23 mouse cellular contexts compared by ENCODE assay signal in the genomic region with DNA sequence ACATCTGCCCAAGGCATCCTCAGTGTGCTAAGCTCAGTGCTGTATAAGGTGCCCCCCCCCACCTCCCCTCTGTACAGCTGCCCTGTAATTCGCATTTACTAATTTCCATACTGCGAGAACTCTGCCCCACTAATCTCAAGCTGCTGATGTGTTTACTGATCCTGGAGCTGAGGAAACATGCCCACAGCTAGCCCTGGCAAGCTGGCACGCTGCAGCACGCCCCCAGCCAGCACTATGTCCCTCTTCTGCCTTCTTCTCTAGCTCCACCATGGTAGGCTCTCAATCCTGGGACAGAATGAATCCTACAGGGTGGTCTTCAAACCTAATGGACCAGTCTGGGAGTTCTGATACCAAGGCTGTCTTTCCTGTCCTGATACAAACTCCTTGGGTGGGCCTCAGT.
DNase-seq lines count a peak whose midpoint lies in the region; TF ChIP-seq lines count a peak whose summit lies in the region.
"Had no signal": no experiment of that assay in that cellular context is flagged by ENCODE, and none has a peak within 500 bp of the region (broad histone marks: within the 10 kb centered on the region; RNA-seq: fewer than 3 reads in every experiment).

No protein-coding gene starts in this region.

- DNase-seq in layer of hippocampus, adult 2 months (ENCODE audit: low spot score in 2 of 2): no peak
- DNase-seq in layer of hippocampus, adult 8-10 months (ENCODE audit: low spot score in 2 of 2): no peak
- peak; percentile 49 to 55 for DNase-seq in urinary bladder, adult 18-20 months (ENCODE audit: low spot score in 2 of 2)
- DNase-seq in urinary bladder, postnatal 4 days (ENCODE audit: low spot score in 2 of 2): no peak
- peak; percentile 15 for DNase-seq in urinary bladder, postnatal 25 days (ENCODE audit: low spot score)
- DNase-seq in heart, postnatal 14 days: no peak
- no peak for DNase-seq in neural tube, embryonic 10.5 days (ENCODE audit: extremely low spot score, low spot score)
- DNase-seq: adrenal gland, postnatal 10 days; B cell, adult 2 months; cerebellum, adult 11-12 months; cerebellum, adult 8-10 months; cerebellum, postnatal 10 days; cerebellum, postnatal 36 days; forebrain, postnatal 0 days; gastrocnemius, postnatal 10 days; gastrocnemius, postnatal 36 days; heart, adult 11 months; heart, postnatal 36 days had no signal

- H3K27ac ChIP-seq in layer of hippocampus, adult 2 months: peak overlapping the region; percentile 87
- peak overlapping the region; percentile 69 for H3K27ac ChIP-seq in cortical plate, adult 2 months (ENCODE audit: insufficient read depth, low read length)
- H3K27ac ChIP-seq: embryonic facial prominence, embryonic 12.5 days; embryonic facial prominence, embryonic 15.5 days; hindbrain, embryonic 10.5 days; hindbrain, embryonic 13.5 days had no signal

- intact Hi-C loops in heart, postnatal 14 days (cut with DNase I): no loop called here

- peaks cover 11% of the 10 kb centered on the region for H3K4me1 ChIP-seq in cortical plate, adult 2 months (ENCODE audit: control insufficient read depth, insufficient read depth, low read length)
- H3K4me1 ChIP-seq: embryonic facial prominence, embryonic 12.5 days; embryonic facial prominence, embryonic 15.5 days; hindbrain, embryonic 13.5 days had no signal

- no peak for TF ChIP-seq CTCF in layer of hippocampus, adult 2 months (conservative IDR thresholded peaks at IDR 0.05)
- TF ChIP-seq CTCF in cortical plate, adult 2 months (IDR thresholded peaks at IDR 0.05; ENCODE audit: extremely low read depth, insufficient read depth, low read length): no peak

- no peak overlapping the region for H3K4me3 ChIP-seq in layer of hippocampus, adult 2 months
- no peak overlapping the region for H3K4me3 ChIP-seq in cortical plate, adult 2 months (ENCODE audit: insufficient read depth, low read length)
- H3K4me3 ChIP-seq: embryonic facial prominence, embryonic 12.5 days; embryonic facial prominence, embryonic 15.5 days; hindbrain, embryonic 10.5 days; hindbrain, embryonic 13.5 days had no signal

- no peak for TF ChIP-seq POLR2A in cortical plate, adult 2 months (IDR thresholded peaks at IDR 0.05; ENCODE audit: extremely low read depth, insufficient read depth, low read length)

Comparison
In these comparisons a context has a peak if more than half of its experiments do, and no peak if none do; other contexts are left out.
1. DNase-seq: peak in urinary bladder, adult 18-20 months (2 of 2) and urinary bladder, postnatal 25 days (single experiment); none in layer of hippocampus, adult 2 months (0 of 2), layer of hippocampus, adult 8-10 months (0 of 2), urinary bladder, postnatal 4 days (0 of 2), heart, postnatal 14 days (0 of 2) and neural tube, embryonic 10.5 days (single experiment).